Mouse (Mus musculus): ENCODE results near the gene Alox12. TPM values are rescaled to one million over a fixed set of nuclear protein-coding genes. Genes with fewer than 3 reads are reported as not detected.

The Alox12 gene
- polyA plus RNA-seq, 1 experiment from 2014 or later: 14.8 TPM

- H3K4me1 ChIP-seq (ENCODE audit: control insufficient read depth, low read depth, low read length): peaks cover 34% of the 10 kb centered on the region
- peak overlapping the region; percentile 87 for H3K4me2 ChIP-seq (ENCODE audit: low read depth, low read length)
- H3K9me3 ChIP-seq (replicated peaks; ENCODE audit: control insufficient read depth, low read length): no peaks in the 10 kb centered on the region
- peak overlapping the region; percentile 96 for H3K4me3 ChIP-seq (ENCODE audit: low read depth, low read length)
- 18% methylated on average over 7 of the region's 7 CpGs for WGBS (ENCODE audit: insufficient replicate concordance)
- H3K36me3 ChIP-seq (ENCODE audit: control insufficient read depth, insufficient read depth): no peaks in the 10 kb centered on the region
- peak overlapping the region; percentile 95 for H3K27ac ChIP-seq (ENCODE audit: low read length)
- peak overlapping the region; percentile 97 for H3K9ac ChIP-seq (ENCODE audit: low read depth, low read length)
- H3K27me3 ChIP-seq (ENCODE audit: control insufficient read depth, insufficient read depth, low read depth, low read length): no peaks in the 10 kb centered on the region
- no peak for ATAC-seq (ENCODE audit: low read depth)
Observed at GRCm38 (mm10) chr11:70236717-70237116, 18.4 kb downstream of the Alox12 start.

- ATAC-seq (ENCODE audit: low read depth): no peak
- Histone ChIP-seq H3K4me3 (ENCODE audit: low read depth, low read length) (no peak overlapping the region), H3K4me2 (ENCODE audit: low read depth, low read length) (no peak overlapping the region), H3K9ac (ENCODE audit: low read depth, low read length) (no peak overlapping the region), H3K36me3 (ENCODE audit: control insufficient read depth, insufficient read depth) (no peaks in the 10 kb centered on the region), H3K4me1 (ENCODE audit: control insufficient read depth, low read depth, low read length) (peaks cover 35% of the 10 kb centered on the region), H3K9me3 (replicated peaks; ENCODE audit: control insufficient read depth, low read length) (no peaks in the 10 kb centered on the region), H3K27ac (ENCODE audit: low read length) (no peak overlapping the region), H3K27me3 (ENCODE audit: control insufficient read depth, insufficient read depth, low read depth, low read length) (peaks cover under 1% of the 10 kb centered on the region; the same call in 1 of the 2 replicates)
- WGBS (ENCODE audit: insufficient replicate concordance): 85% methylated on average over 12 of the region's 12 CpGs
Observed at GRCm38 (mm10) chr11:70235254-70235900, 19.8 kb downstream of the Alox12 start.

GRCm38 (mm10) chr11:70234497-70234896, 20.7 kb downstream of the Alox12 start:
- Histone ChIP-seq H3K27me3 (ENCODE audit: control insufficient read depth, insufficient read depth, low read depth, low read length) (peaks cover 9% of the 10 kb centered on the region), H3K4me1 (ENCODE audit: control insufficient read depth, low read depth, low read length) (peaks cover 41% of the 10 kb centered on the region), H3K36me3 (ENCODE audit: control insufficient read depth, insufficient read depth) (no peaks in the 10 kb centered on the region), H3K9ac (ENCODE audit: low read depth, low read length) (no peak overlapping the region), H3K9me3 (replicated peaks; ENCODE audit: control insufficient read depth, low read length) (no peaks in the 10 kb centered on the region), H3K4me3 (ENCODE audit: low read depth, low read length) (no peak overlapping the region), H3K4me2 (ENCODE audit: low read depth, low read length) (no peak overlapping the region), H3K27ac (ENCODE audit: low read length) (no peak overlapping the region)
- 24% methylated on average over 8 of the region's 8 CpGs for WGBS (ENCODE audit: insufficient replicate concordance)
- ATAC-seq (ENCODE audit: low read depth): no peak

GRCm38 (mm10) chr11:70234037-70234436, 21.1 kb downstream of the Alox12 start:
- Histone ChIP-seq H3K9me3 (replicated peaks; ENCODE audit: control insufficient read depth, low read length) (no peaks in the 10 kb centered on the region), H3K36me3 (ENCODE audit: control insufficient read depth, insufficient read depth) (no peaks in the 10 kb centered on the region), H3K4me1 (ENCODE audit: control insufficient read depth, low read depth, low read length) (peaks cover 46% of the 10 kb centered on the region)

GRCm38 (mm10) chr11:70233016-70233415, 22.1 kb downstream of the Alox12 start:
- Histone ChIP-seq H3K36me3 (ENCODE audit: control insufficient read depth, insufficient read depth) (no peaks in the 10 kb centered on the region), H3K4me3 (ENCODE audit: low read depth, low read length) (no peak overlapping the region), H3K9me3 (replicated peaks; ENCODE audit: control insufficient read depth, low read length) (no peaks in the 10 kb centered on the region), H3K27ac (ENCODE audit: low read length) (no peak overlapping the region), H3K4me2 (ENCODE audit: low read depth, low read length) (no peak overlapping the region), H3K9ac (ENCODE audit: low read depth, low read length) (no peak overlapping the region), H3K27me3 (ENCODE audit: control insufficient read depth, insufficient read depth, low read depth, low read length) (peaks cover 21% of the 10 kb centered on the region), H3K4me1 (ENCODE audit: control insufficient read depth, low read depth, low read length) (peaks cover 50% of the 10 kb centered on the region)
- WGBS (ENCODE audit: insufficient replicate concordance): 61% methylated on average over 8 of the region's 8 CpGs
- no peak for ATAC-seq (ENCODE audit: low read depth)

More at GRCm38 (mm10) chr11:70234037-70234436, 21.1 kb downstream of the Alox12 start:
- no peak overlapping the region for H3K9ac ChIP-seq (ENCODE audit: low read depth, low read length)
- no peak overlapping the region for H3K4me2 ChIP-seq (ENCODE audit: low read depth, low read length)
- H3K27ac ChIP-seq (ENCODE audit: low read length): no peak overlapping the region
- ATAC-seq (ENCODE audit: low read depth): no peak
- H3K27me3 ChIP-seq (ENCODE audit: control insufficient read depth, insufficient read depth, low read depth, low read length): peaks cover 14% of the 10 kb centered on the region
- 60% methylated on average over 5 of the region's 5 CpGs for WGBS (ENCODE audit: insufficient replicate concordance)
- H3K4me3 ChIP-seq (ENCODE audit: low read depth, low read length): no peak overlapping the region

GRCm38 (mm10) chr11:70232546-70232945, 22.6 kb downstream of the Alox12 start:
- ATAC-seq (ENCODE audit: low read depth): no peak
- H3K4me2 ChIP-seq (ENCODE audit: low read depth, low read length): peak overlapping the region; percentile 28; the same call in 1 of the 2 replicates
- no peak overlapping the region for H3K27ac ChIP-seq (ENCODE audit: low read length)
- 26% methylated on average over 9 of the region's 10 CpGs for WGBS (ENCODE audit: insufficient replicate concordance)
- H3K4me1 ChIP-seq (ENCODE audit: control insufficient read depth, low read depth, low read length): peaks cover 55% of the 10 kb centered on the region
- no peaks in the 10 kb centered on the region for H3K9me3 ChIP-seq (replicated peaks; ENCODE audit: control insufficient read depth, low read length)
- no peak overlapping the region for H3K9ac ChIP-seq (ENCODE audit: low read depth, low read length)
- H3K27me3 ChIP-seq (ENCODE audit: control insufficient read depth, insufficient read depth, low read depth, low read length): peaks cover 21% of the 10 kb centered on the region
- H3K4me3 ChIP-seq (ENCODE audit: low read depth, low read length): 0 out of 2 replicates have a peak overlapping the region, but pooled peaks have one; percentile 7
- no peaks in the 10 kb centered on the region for H3K36me3 ChIP-seq (ENCODE audit: control insufficient read depth, insufficient read depth)

- Histone ChIP-seq H3K4me2 (ENCODE audit: low read depth, low read length) (peak overlapping the region; percentile 69), H3K4me1 (ENCODE audit: control insufficient read depth, low read depth, low read length) (peaks cover 54% of the 10 kb centered on the region)
Observed at GRCm38 (mm10) chr11:70230239-70230727, 24.9 kb downstream of the Alox12 start.

GRCm38 (mm10) chr11:70229260-70230010, 25.7 kb downstream of the Alox12 start, which contains the start of gene Bcl6b:
TSS of gene Bcl6b (minus strand) at chr11:70229798.
- Histone ChIP-seq H3K9ac (ENCODE audit: low read depth, low read length) (peak within 1 kb of the TSS; percentile 46), H3K27me3 (ENCODE audit: control insufficient read depth, insufficient read depth, low read depth, low read length) (peaks cover 34% of the 10 kb centered on the region), H3K27ac (ENCODE audit: low read length) (0 out of 2 replicates have a peak within 1 kb of the TSS, but pooled peaks have one; percentile 25), H3K9me3 (replicated peaks; ENCODE audit: control insufficient read depth, low read length) (no peaks in the 10 kb centered on the region), H3K4me3 (ENCODE audit: low read depth, low read length) (peak within 1 kb of the TSS; percentile 50), H3K4me2 (ENCODE audit: low read depth, low read length) (peak within 1 kb of the TSS; percentile 69), H3K36me3 (ENCODE audit: control insufficient read depth, insufficient read depth) (no peaks in the 10 kb centered on the region), H3K4me1 (ENCODE audit: control insufficient read depth, low read depth, low read length) (peaks cover 48% of the 10 kb centered on the region)
- 2% methylated on average over 39 of the region's 39 CpGs for WGBS (ENCODE audit: insufficient replicate concordance)
- no peak; the same call in 1 of the 2 replicates for ATAC-seq (ENCODE audit: low read depth)

More at GRCm38 (mm10) chr11:70230239-70230727, 24.9 kb downstream of the Alox12 start:
- peak overlapping the region; percentile 35; the same call in 1 of the 2 replicates for H3K9ac ChIP-seq (ENCODE audit: low read depth, low read length)
- peaks cover 34% of the 10 kb centered on the region for H3K27me3 ChIP-seq (ENCODE audit: control insufficient read depth, insufficient read depth, low read depth, low read length)
- ATAC-seq (ENCODE audit: low read depth): peak; percentile 59
- no peaks in the 10 kb centered on the region for H3K9me3 ChIP-seq (replicated peaks; ENCODE audit: control insufficient read depth, low read length)
- H3K4me3 ChIP-seq (ENCODE audit: low read depth, low read length): peak overlapping the region; percentile 42
- WGBS (ENCODE audit: insufficient replicate concordance): under 1% methylated on average over 32 of the region's 32 CpGs
- H3K27ac ChIP-seq (ENCODE audit: low read length): no peak overlapping the region
- H3K36me3 ChIP-seq (ENCODE audit: control insufficient read depth, insufficient read depth): no peaks in the 10 kb centered on the region

Data from liver, embryonic 16.5 days (tissue).